Mouse (Mus musculus): ENCODE results near the gene Fastk. TPM values are rescaled to one million over a fixed set of nuclear protein-coding genes. Genes with fewer than 3 reads are reported as not detected.

Gene Fastk
- polyA plus RNA-seq, 1 experiment from 2014 or later: 98.1 TPM

GRCm38 (mm10) chr5:24417587-24417986 lies 27.5 kb downstream of the Fastk start:
- peaks cover 13% of the 10 kb centered on the region for H3K36me3 ChIP-seq
- H3K9me3 ChIP-seq: no peaks in the 10 kb centered on the region
- H3K4me2 ChIP-seq: no peak overlapping the region
- no peak overlapping the region for H3K9ac ChIP-seq
- H3K27ac ChIP-seq: no peak overlapping the region
- no peaks in the 10 kb centered on the region for H3K27me3 ChIP-seq (replicated peaks)
- H3K4me1 ChIP-seq: peaks cover 12% of the 10 kb centered on the region
- H3K4me3 ChIP-seq (replicated peaks): no peak overlapping the region
- 90% methylated on average over 10 of the region's 10 CpGs for WGBS
- no peak for ATAC-seq (ENCODE audit: insufficient read depth, low FRiP score, low read depth)

GRCm38 (mm10) chr5:24416222-24416736 lies 28.8 kb downstream of the Fastk start:
- WGBS: 3% methylated on average over 21 of the region's 21 CpGs
- ATAC-seq (ENCODE audit: insufficient read depth, low FRiP score, low read depth): peak; percentile 32
- Histone ChIP-seq H3K9me3 (no peaks in the 10 kb centered on the region), H3K9ac (no peak overlapping the region), H3K36me3 (peaks cover 12% of the 10 kb centered on the region), H3K27me3 (replicated peaks) (no peaks in the 10 kb centered on the region), H3K4me2 (peak overlapping the region; percentile 33; the same call in 1 of the 2 replicates), H3K4me1 (peaks cover 8% of the 10 kb centered on the region), H3K4me3 (replicated peaks) (no peak overlapping the region), H3K27ac (no peak overlapping the region)

GRCm38 (mm10) chr5:24413938-24414337 lies 31.1 kb downstream of the Fastk start:
- no peak overlapping the region for H3K9ac ChIP-seq
- no peak for ATAC-seq (ENCODE audit: insufficient read depth, low FRiP score, low read depth)
- no peaks in the 10 kb centered on the region for H3K27me3 ChIP-seq (replicated peaks)
- 83% methylated on average over 13 of the region's 13 CpGs for WGBS
- H3K36me3 ChIP-seq: no peaks in the 10 kb centered on the region; the same call in 1 of the 2 replicates
- peaks cover 8% of the 10 kb centered on the region for H3K4me1 ChIP-seq
- no peak overlapping the region for H3K4me2 ChIP-seq
- no peak overlapping the region for H3K4me3 ChIP-seq (replicated peaks)
- H3K9me3 ChIP-seq: no peaks in the 10 kb centered on the region
- no peak overlapping the region for H3K27ac ChIP-seq

- Histone ChIP-seq H3K9me3 (no peaks in the 10 kb centered on the region), H3K27me3 (replicated peaks) (no peaks in the 10 kb centered on the region), H3K9ac (no peak within 1 kb of the TSS), H3K27ac (no peak within 1 kb of the TSS), H3K4me1 (peaks cover 8% of the 10 kb centered on the region), H3K4me2 (no peak within 1 kb of the TSS), H3K4me3 (replicated peaks) (no peak within 1 kb of the TSS), H3K36me3 (no peaks in the 10 kb centered on the region; the same call in 1 of the 2 replicates)
- WGBS: 36% methylated on average over 11 of the region's 11 CpGs
- ATAC-seq (ENCODE audit: insufficient read depth, low FRiP score, low read depth): no peak
Observed at GRCm38 (mm10) chr5:24413042-24413693, 31.9 kb downstream of the Fastk start, which contains the start of gene Asic3. TSS of gene Asic3 (plus strand) at chr5:24413392.

- Histone ChIP-seq H3K4me2 (no peak overlapping the region), H3K4me3 (replicated peaks) (no peak overlapping the region), H3K4me1 (peaks cover 8% of the 10 kb centered on the region), H3K9ac (no peak overlapping the region), H3K27me3 (replicated peaks) (no peaks in the 10 kb centered on the region), H3K36me3 (no peaks in the 10 kb centered on the region), H3K27ac (no peak overlapping the region), H3K9me3 (no peaks in the 10 kb centered on the region)
- ATAC-seq (ENCODE audit: insufficient read depth, low FRiP score, low read depth): no peak
- 87% methylated on average over 2 of the region's 2 CpGs for WGBS
Observed at GRCm38 (mm10) chr5:24412063-24412462, 33.0 kb downstream of the Fastk start.

- Histone ChIP-seq H3K4me2 (no peak overlapping the region), H3K4me3 (replicated peaks) (no peak overlapping the region), H3K27me3 (replicated peaks) (no peaks in the 10 kb centered on the region), H3K9me3 (no peaks in the 10 kb centered on the region), H3K27ac (no peak overlapping the region), H3K4me1 (0 out of 2 replicates have a peak, but pooled peaks cover 3% of the 10 kb centered on the region), H3K9ac (no peak overlapping the region), H3K36me3 (peaks cover 6% of the 10 kb centered on the region; the same call in 1 of the 2 replicates)
- 92% methylated on average over 2 of the region's 2 CpGs for WGBS
- ATAC-seq (ENCODE audit: insufficient read depth, low FRiP score, low read depth): no peak
Observed at GRCm38 (mm10) chr5:24409466-24409865, 35.6 kb downstream of the Fastk start.

GRCm38 (mm10) chr5:24408651-24409050 lies 36.4 kb downstream of the Fastk start:
- peaks cover 11% of the 10 kb centered on the region for H3K36me3 ChIP-seq
- ATAC-seq (ENCODE audit: insufficient read depth, low FRiP score, low read depth): no peak

GRCm38 (mm10) chr5:24405389-24405876 lies 39.7 kb downstream of the Fastk start:
- Histone ChIP-seq H3K4me2 (no peak overlapping the region), H3K9me3 (no peaks in the 10 kb centered on the region), H3K27ac (no peak overlapping the region), H3K4me1 (no peaks in the 10 kb centered on the region), H3K36me3 (peaks cover 16% of the 10 kb centered on the region), H3K9ac (no peak overlapping the region), H3K4me3 (replicated peaks) (no peak overlapping the region), H3K27me3 (replicated peaks) (no peaks in the 10 kb centered on the region)
- 69% methylated on average over 3 of the region's 3 CpGs for WGBS
- ATAC-seq (ENCODE audit: insufficient read depth, low FRiP score, low read depth): no peak

More at GRCm38 (mm10) chr5:24408651-24409050, 36.4 kb downstream of the Fastk start:
- 88% methylated on average over 13 of the region's 13 CpGs for WGBS
- no peak overlapping the region for H3K9ac ChIP-seq
- H3K27me3 ChIP-seq (replicated peaks): no peaks in the 10 kb centered on the region
- no peak overlapping the region for H3K27ac ChIP-seq
- no peaks in the 10 kb centered on the region for H3K9me3 ChIP-seq
- no peak overlapping the region for H3K4me3 ChIP-seq (replicated peaks)
- no peak overlapping the region for H3K4me2 ChIP-seq
- H3K4me1 ChIP-seq: 0 out of 2 replicates have a peak, but pooled peaks cover 2% of the 10 kb centered on the region

GRCm38 (mm10) chr5:24404594-24405360 lies 40.3 kb downstream of the Fastk start:
- H3K27me3 ChIP-seq (replicated peaks): no peaks in the 10 kb centered on the region
- H3K27ac ChIP-seq: no peak overlapping the region
- H3K4me3 ChIP-seq (replicated peaks): no peak overlapping the region
- no peak overlapping the region for H3K9ac ChIP-seq
- H3K4me2 ChIP-seq: no peak overlapping the region
- WGBS: 76% methylated on average over 6 of the region's 6 CpGs
- peaks cover 16% of the 10 kb centered on the region for H3K36me3 ChIP-seq
- no peak for ATAC-seq (ENCODE audit: insufficient read depth, low FRiP score, low read depth)
- no peaks in the 10 kb centered on the region for H3K4me1 ChIP-seq
- no peaks in the 10 kb centered on the region for H3K9me3 ChIP-seq

- 70% methylated on average over 9 of the region's 9 CpGs for WGBS
- ATAC-seq (ENCODE audit: insufficient read depth, low FRiP score, low read depth): 0 out of 2 replicates have a peak, but pooled peaks have one; percentile 32
- Histone ChIP-seq H3K4me1 (no peaks in the 10 kb centered on the region), H3K4me2 (no peak overlapping the region), H3K36me3 (peaks cover 16% of the 10 kb centered on the region), H3K9ac (no peak overlapping the region), H3K27me3 (replicated peaks) (no peaks in the 10 kb centered on the region), H3K9me3 (no peaks in the 10 kb centered on the region), H3K4me3 (replicated peaks) (no peak overlapping the region), H3K27ac (no peak overlapping the region)
Observed at GRCm38 (mm10) chr5:24401969-24402368, 43.1 kb downstream of the Fastk start.

GRCm38 (mm10) chr5:24400911-24401605 lies 44.0 kb downstream of the Fastk start:
- 87% methylated on average over 5 of the region's 5 CpGs for WGBS

More at GRCm38 (mm10) chr5:24400911-24401605, 44.0 kb downstream of the Fastk start:
- Histone ChIP-seq H3K27me3 (replicated peaks) (no peaks in the 10 kb centered on the region), H3K4me2 (no peak overlapping the region), H3K4me3 (replicated peaks) (no peak overlapping the region), H3K9ac (no peak overlapping the region), H3K9me3 (no peaks in the 10 kb centered on the region), H3K36me3 (peaks cover 15% of the 10 kb centered on the region; the same call in 1 of the 2 replicates), H3K4me1 (no peaks in the 10 kb centered on the region), H3K27ac (no peak overlapping the region)
- no peak for ATAC-seq (ENCODE audit: insufficient read depth, low FRiP score, low read depth)
